1 mouse cellular context compared by ENCODE assay signal in the genomic region with DNA sequence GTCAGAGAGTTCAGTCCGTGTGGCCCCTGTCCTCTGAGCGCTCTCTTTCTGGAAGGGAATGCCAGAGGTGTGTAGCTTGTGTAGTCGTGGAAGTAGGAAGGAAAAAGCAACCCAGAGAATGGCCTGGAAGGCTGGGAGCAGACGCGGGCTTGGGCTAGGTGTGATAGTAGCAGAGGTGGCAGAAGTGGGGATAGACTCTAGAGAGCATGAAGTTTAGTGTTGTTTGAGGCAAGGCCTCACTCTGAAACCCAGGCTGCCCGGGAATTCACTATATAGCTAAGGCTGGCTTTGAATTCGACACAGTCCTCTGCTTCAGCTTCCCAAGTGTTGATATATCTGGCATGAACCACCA.
TF ChIP-seq lines count a peak whose summit lies in the region.

No protein-coding gene starts in this region.

TF ChIP-seq in CH12.LX, 34 proteins besides CTCF, POLR2A, EP300 and RAD21 (continued from another document):
- 0 out of 2 replicates have a peak, but pooled peaks have one; percentile 21 for TF ChIP-seq UBTF (IDR thresholded peaks at IDR 0.05; ENCODE audit: low read depth, low read length)
